Mouse (Mus musculus): ENCODE data around the gene Pgpep1. TPM values are rescaled to one million over a fixed set of nuclear protein-coding genes. Genes with fewer than 3 reads are reported as not detected.
A peak's percentile ranks its signal among the peaks of the same experiment; 100 is the strongest.

Pgpep1 gene
- 59.8 and 62.7 TPM in 2 replicates for polyA plus RNA-seq (2014; fragmentation: Nextera tagmentation; extraction: Ambion mirVana)

- peak; percentile 56 for ATAC-seq (ENCODE audit: low read depth)
- H3K4me3 ChIP-seq (ENCODE audit: low read depth, low read length) = peak within 1 kb of the TSS; percentile 80
- peak within 1 kb of the TSS; percentile 88 for H3K4me2 ChIP-seq (ENCODE audit: low read depth, low read length)
- H3K27ac ChIP-seq (replicated peaks; ENCODE audit: low read depth, low read length) = peak within 1 kb of the TSS; percentile 74
- peak; percentile 69 for DNase-seq (ENCODE audit: low spot score)
- peaks cover 19% of the 10 kb centered on the region for H3K36me3 ChIP-seq (ENCODE audit: control insufficient read depth, insufficient read depth, low read length)
- H3K9ac ChIP-seq (ENCODE audit: low read depth, low read length) = peak within 1 kb of the TSS; percentile 85
- H3K4me1 ChIP-seq (ENCODE audit: control insufficient read depth, insufficient read depth, low read length) = peaks cover 6% of the 10 kb centered on the region; the same call in 1 of the 2 replicates
- no peaks in the 10 kb centered on the region for H3K27me3 ChIP-seq (replicated peaks; ENCODE audit: control insufficient read depth, insufficient read depth, low read length)
- H3K9me3 ChIP-seq (ENCODE audit: control insufficient read depth, low read length) = no peaks in the 10 kb centered on the region
- under 1% methylated on average over 14 of the region's 14 CpGs for WGBS
Measured at GRCm38 (mm10) chr8:70660273-70660725, at the start of gene Pgpep1. TSS of gene Pgpep1 (minus strand) at chr8:70660388.

DNA sequence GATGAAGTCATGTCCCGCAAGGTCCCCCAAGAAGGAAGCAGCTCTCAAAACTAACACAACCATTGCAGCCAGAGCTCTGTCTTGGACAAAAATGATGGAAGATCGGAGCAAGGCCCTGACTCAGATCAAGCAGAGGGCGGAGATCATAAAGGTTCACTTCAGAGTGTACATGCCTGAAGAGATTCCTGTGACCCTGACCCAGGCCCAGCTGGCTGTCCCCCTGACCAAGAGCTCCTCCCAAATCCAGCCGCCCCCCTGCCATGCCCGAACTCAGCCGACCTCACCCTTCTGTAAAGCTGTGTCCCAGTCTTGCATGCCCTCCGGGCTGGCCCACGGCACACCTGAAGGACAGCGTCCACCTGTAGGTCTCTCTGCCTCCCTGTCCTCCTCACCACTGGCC lies 49.6 kb upstream of the Pgpep1 start:
- Histone ChIP-seq H3K36me3 (ENCODE audit: control insufficient read depth, insufficient read depth, low read length) (no peaks in the 10 kb centered on the region), H3K9ac (ENCODE audit: low read depth, low read length) (no peak overlapping the region), H3K4me2 (ENCODE audit: low read depth, low read length) (no peak overlapping the region), H3K4me1 (ENCODE audit: control insufficient read depth, insufficient read depth, low read length) (no peaks in the 10 kb centered on the region), H3K27me3 (replicated peaks; ENCODE audit: control insufficient read depth, insufficient read depth, low read length) (no peaks in the 10 kb centered on the region), H3K9me3 (ENCODE audit: control insufficient read depth, low read length) (no peaks in the 10 kb centered on the region), H3K27ac (replicated peaks; ENCODE audit: low read depth, low read length) (no peak overlapping the region), H3K4me3 (ENCODE audit: low read depth, low read length) (no peak overlapping the region)
- 87% methylated on average over 8 of the region's 9 CpGs for WGBS
- DNase-seq (ENCODE audit: low spot score) (no peak), ATAC-seq (ENCODE audit: low read depth) (no peak)

- H3K4me1 ChIP-seq (ENCODE audit: control insufficient read depth, insufficient read depth, low read length) = no peaks in the 10 kb centered on the region
- H3K4me3 ChIP-seq (ENCODE audit: low read depth, low read length) = no peak overlapping the region
- no peak overlapping the region for H3K27ac ChIP-seq (replicated peaks; ENCODE audit: low read depth, low read length)
- H3K36me3 ChIP-seq (ENCODE audit: control insufficient read depth, insufficient read depth, low read length) = 0 out of 2 replicates have a peak, but pooled peaks cover 9% of the 10 kb centered on the region
- H3K27me3 ChIP-seq (replicated peaks; ENCODE audit: control insufficient read depth, insufficient read depth, low read length) = no peaks in the 10 kb centered on the region
- ATAC-seq (ENCODE audit: low read depth) (no peak), DNase-seq (ENCODE audit: low spot score) (no peak)
- WGBS = 90% methylated on average over 14 of the region's 14 CpGs
- H3K9me3 ChIP-seq (ENCODE audit: control insufficient read depth, low read length) = no peaks in the 10 kb centered on the region
- H3K9ac ChIP-seq (ENCODE audit: low read depth, low read length) = no peak overlapping the region
- H3K4me2 ChIP-seq (ENCODE audit: low read depth, low read length) = no peak overlapping the region
Measured at GRCm38 (mm10) chr8:70708281-70708680, 48.1 kb upstream of the Pgpep1 start.

GRCm38 (mm10) chr8:70703287-70703686 lies 43.1 kb upstream of the Pgpep1 start, which contains the start of gene Iqcn:
TSS of gene Iqcn (plus strand) at chr8:70703457.
- Histone ChIP-seq H3K36me3 (ENCODE audit: control insufficient read depth, insufficient read depth, low read length) (peaks cover 21% of the 10 kb centered on the region; the same call in 1 of the 2 replicates), H3K4me1 (ENCODE audit: control insufficient read depth, insufficient read depth, low read length) (peaks cover 8% of the 10 kb centered on the region; the same call in 1 of the 2 replicates), H3K4me2 (ENCODE audit: low read depth, low read length) (0 out of 2 replicates have a peak within 1 kb of the TSS, but pooled peaks have one; percentile 61), H3K9ac (ENCODE audit: low read depth, low read length) (no peak within 1 kb of the TSS), H3K9me3 (ENCODE audit: control insufficient read depth, low read length) (no peaks in the 10 kb centered on the region), H3K27me3 (replicated peaks; ENCODE audit: control insufficient read depth, insufficient read depth, low read length) (no peaks in the 10 kb centered on the region), H3K4me3 (ENCODE audit: low read depth, low read length) (no peak within 1 kb of the TSS), H3K27ac (replicated peaks; ENCODE audit: low read depth, low read length) (no peak within 1 kb of the TSS)
- no peak for ATAC-seq (ENCODE audit: low read depth)
- 94% methylated on average over 3 of the region's 3 CpGs for WGBS
- no peak for DNase-seq (ENCODE audit: low spot score)

DNA sequence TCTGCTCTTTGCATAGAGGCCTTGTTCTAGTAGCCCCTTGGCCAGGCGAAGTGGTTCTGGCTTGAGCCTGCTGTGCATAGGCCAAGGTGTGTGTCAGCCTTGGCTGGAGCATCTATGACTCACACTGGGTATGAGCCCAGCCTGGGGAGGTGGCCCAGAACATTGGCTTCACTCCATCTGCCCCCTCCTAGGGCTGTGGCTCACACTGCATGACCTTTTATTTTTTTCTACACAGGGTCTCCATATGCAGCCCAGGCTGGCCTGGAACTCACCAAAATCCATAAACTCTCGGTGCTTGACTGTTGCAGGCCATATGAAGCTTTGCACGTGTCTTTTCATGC lies 42.6 kb upstream of the Pgpep1 start:
- ATAC-seq (ENCODE audit: low read depth) (no peak), DNase-seq (ENCODE audit: low spot score) (no peak)
- no peak overlapping the region for H3K9ac ChIP-seq (ENCODE audit: low read depth, low read length)
- H3K36me3 ChIP-seq (ENCODE audit: control insufficient read depth, insufficient read depth, low read length) = peaks cover 21% of the 10 kb centered on the region; the same call in 1 of the 2 replicates
- H3K4me3 ChIP-seq (ENCODE audit: low read depth, low read length) = no peak overlapping the region
- no peaks in the 10 kb centered on the region for H3K27me3 ChIP-seq (replicated peaks; ENCODE audit: control insufficient read depth, insufficient read depth, low read length)
- H3K9me3 ChIP-seq (ENCODE audit: control insufficient read depth, low read length) = no peaks in the 10 kb centered on the region
- no peak overlapping the region for H3K4me2 ChIP-seq (ENCODE audit: low read depth, low read length)
- 81% methylated on average over 3 of the region's 3 CpGs for WGBS
- H3K4me1 ChIP-seq (ENCODE audit: control insufficient read depth, insufficient read depth, low read length) = peaks cover 11% of the 10 kb centered on the region
- H3K27ac ChIP-seq (replicated peaks; ENCODE audit: low read depth, low read length) = no peak overlapping the region

DNA sequence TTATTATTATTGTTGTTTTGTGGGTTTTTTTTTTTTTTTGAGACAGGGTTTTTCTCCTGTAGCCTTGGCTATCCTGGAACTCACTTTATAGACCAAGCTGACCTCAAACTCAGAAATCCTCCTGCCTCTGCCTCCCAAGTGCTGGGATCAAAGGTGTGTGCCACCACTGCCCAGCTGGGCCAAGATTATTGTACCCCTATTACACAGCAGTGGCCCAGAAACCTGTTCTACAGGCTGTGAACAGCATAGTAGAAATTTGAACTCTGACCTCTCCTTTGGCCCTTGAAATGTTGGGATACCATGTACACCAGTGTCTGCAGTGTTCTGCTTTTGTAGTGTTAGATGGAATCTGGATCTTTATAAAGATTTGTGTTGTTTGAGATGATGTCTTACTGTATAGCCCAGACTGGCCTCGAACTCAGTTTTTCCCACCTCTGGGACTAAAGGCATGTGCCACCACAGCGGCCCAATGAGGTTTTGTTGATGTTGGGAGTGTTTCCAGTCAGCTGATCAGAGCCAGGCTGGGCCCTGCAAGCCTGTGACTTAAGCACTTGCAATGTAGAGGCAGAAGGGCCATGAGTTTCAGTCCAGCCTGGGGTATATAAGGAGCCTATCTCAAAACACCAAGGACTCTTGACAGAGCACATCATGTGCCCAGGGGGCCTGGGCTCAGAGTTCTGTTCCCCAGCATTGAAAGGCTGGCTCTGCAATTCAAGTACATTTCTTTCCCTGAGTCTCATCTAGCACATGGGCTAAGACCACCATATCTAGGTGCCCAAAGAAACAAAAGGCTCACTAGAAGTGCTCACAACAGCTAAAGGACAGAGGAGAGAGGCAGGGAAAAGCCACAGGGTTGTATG lies 42.0 kb upstream of the Pgpep1 start:
- WGBS = 83% methylated on average over 2 of the region's 2 CpGs
- H3K9me3 ChIP-seq (ENCODE audit: control insufficient read depth, low read length) = no peaks in the 10 kb centered on the region
- H3K9ac ChIP-seq (ENCODE audit: low read depth, low read length) = no peak overlapping the region
- peaks cover 21% of the 10 kb centered on the region; the same call in 1 of the 2 replicates for H3K36me3 ChIP-seq (ENCODE audit: control insufficient read depth, insufficient read depth, low read length)
- peak overlapping the region; percentile 61; the same call in 1 of the 2 replicates for H3K4me2 ChIP-seq (ENCODE audit: low read depth, low read length)
- H3K27ac ChIP-seq (replicated peaks; ENCODE audit: low read depth, low read length) = no peak overlapping the region
- H3K4me3 ChIP-seq (ENCODE audit: low read depth, low read length) = no peak overlapping the region
- ATAC-seq (ENCODE audit: low read depth) (no peak), DNase-seq (ENCODE audit: low spot score) (no peak)
- H3K4me1 ChIP-seq (ENCODE audit: control insufficient read depth, insufficient read depth, low read length) = peaks cover 17% of the 10 kb centered on the region
- H3K27me3 ChIP-seq (replicated peaks; ENCODE audit: control insufficient read depth, insufficient read depth, low read length) = no peaks in the 10 kb centered on the region

DNA sequence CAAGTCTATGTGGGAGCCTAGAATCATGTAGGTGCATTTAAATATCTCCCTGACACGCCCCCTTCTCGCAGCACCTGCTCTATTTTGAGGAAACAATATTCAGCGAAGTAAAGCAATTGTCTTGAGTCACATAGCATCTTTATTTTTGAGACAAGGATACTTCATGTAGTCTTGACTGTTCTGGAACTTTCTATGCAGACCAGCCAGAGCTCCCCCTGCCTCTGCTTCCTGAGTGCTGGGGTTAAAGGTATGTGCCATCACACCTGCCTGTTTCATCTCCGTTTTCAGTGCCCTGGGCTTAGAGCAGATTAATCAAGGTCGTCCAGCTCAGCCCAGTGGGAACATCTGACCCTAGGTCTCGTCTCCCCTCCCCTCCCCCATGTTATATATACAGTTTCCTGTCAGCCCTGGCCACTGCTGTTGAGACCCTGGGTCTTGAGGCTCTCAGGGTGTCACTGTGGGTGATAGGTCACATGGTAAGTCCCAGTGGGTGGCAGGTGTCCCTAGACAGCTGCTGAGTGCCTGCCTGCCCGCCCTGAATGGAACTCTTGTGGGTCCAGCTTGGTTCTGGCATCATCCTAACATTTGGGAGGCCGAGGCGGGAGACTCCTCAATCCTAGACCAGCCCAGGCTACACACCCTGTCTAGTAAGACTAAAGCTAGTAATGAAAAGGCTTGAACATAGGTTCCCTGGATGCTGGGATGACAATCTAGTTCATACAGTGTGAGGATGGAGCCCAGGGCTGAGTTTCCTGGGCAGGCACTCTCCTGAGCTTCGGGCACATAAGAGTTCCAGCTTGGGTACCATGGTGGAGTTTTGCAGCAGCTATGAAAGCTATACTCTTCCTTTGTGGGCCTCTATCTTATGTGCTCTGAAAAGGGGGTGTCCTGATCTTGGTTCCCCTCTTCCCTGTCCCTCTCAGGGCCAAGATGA lies 41.1 kb upstream of the Pgpep1 start:
- H3K9me3 ChIP-seq (ENCODE audit: control insufficient read depth, low read length) = no peaks in the 10 kb centered on the region
- peaks cover 26% of the 10 kb centered on the region for H3K4me1 ChIP-seq (ENCODE audit: control insufficient read depth, insufficient read depth, low read length)
- peak overlapping the region; percentile 99; the same call in 1 of the 2 replicates for H3K27ac ChIP-seq (replicated peaks; ENCODE audit: low read depth, low read length)
- H3K36me3 ChIP-seq (ENCODE audit: control insufficient read depth, insufficient read depth, low read length) = peaks cover 21% of the 10 kb centered on the region; the same call in 1 of the 2 replicates
- peak overlapping the region; percentile 100 for H3K9ac ChIP-seq (ENCODE audit: low read depth, low read length)
- peak overlapping the region; percentile 96 for H3K4me3 ChIP-seq (ENCODE audit: low read depth, low read length)
- DNase-seq (ENCODE audit: low spot score) (no peak), ATAC-seq (ENCODE audit: low read depth) (no peak)
- no peaks in the 10 kb centered on the region for H3K27me3 ChIP-seq (replicated peaks; ENCODE audit: control insufficient read depth, insufficient read depth, low read length)
- H3K4me2 ChIP-seq (ENCODE audit: low read depth, low read length) = peak overlapping the region; percentile 61
- WGBS = 50% methylated on average over 10 of the region's 10 CpGs

- WGBS = 0% methylated on average over 15 of the region's 20 CpGs
- Histone ChIP-seq H3K4me3 (ENCODE audit: low read depth, low read length) (peak overlapping the region; percentile 96), H3K4me2 (ENCODE audit: low read depth, low read length) (peak overlapping the region; percentile 61), H3K36me3 (ENCODE audit: control insufficient read depth, insufficient read depth, low read length) (peaks cover 21% of the 10 kb centered on the region; the same call in 1 of the 2 replicates), H3K27me3 (replicated peaks; ENCODE audit: control insufficient read depth, insufficient read depth, low read length) (no peaks in the 10 kb centered on the region), H3K27ac (replicated peaks; ENCODE audit: low read depth, low read length) (peak overlapping the region; percentile 99), H3K4me1 (ENCODE audit: control insufficient read depth, insufficient read depth, low read length) (peaks cover 34% of the 10 kb centered on the region), H3K9me3 (ENCODE audit: control insufficient read depth, low read length) (no peaks in the 10 kb centered on the region), H3K9ac (ENCODE audit: low read depth, low read length) (peak overlapping the region; percentile 100)
- peak; percentile 7 for ATAC-seq (ENCODE audit: low read depth)
- peak; percentile 97 for DNase-seq (ENCODE audit: low spot score)
Measured at GRCm38 (mm10) chr8:70700555-70700922, 40.4 kb upstream of the Pgpep1 start.
